Mouse (Mus musculus) telencephalon, adult 2 months (tissue): Measurements from ENCODE around the gene Tgoln1.

ENCODE experiments used
- DNase-seq: peaks from one replicate; pipeline ENCODE4 v3.0.0-alpha.2; 2011; ENCODE audit warnings: low read depth, low spot score

Gene Tgoln1

GRCm38 (mm10) chr6:72597083-72597874, 19.5 kb downstream of the Tgoln1 start:
- DNase-seq, result peak; percentile 4

GRCm38 (mm10) chr6:72593914-72594313, 22.9 kb downstream of the Tgoln1 start:
- no peak for DNase-seq

- no peak for DNase-seq
These were observed 23.6 kb downstream of the Tgoln1 start for GRCm38 (mm10) chr6:72593011-72593803.

- DNase-seq, result no peak
These were observed 26.7 kb downstream of the Tgoln1 start for GRCm38 (mm10) chr6:72590111-72590510.

GRCm38 (mm10) chr6:72588307-72588706, 28.5 kb downstream of the Tgoln1 start:
- no peak for DNase-seq

GRCm38 (mm10) chr6:72586701-72587100, 30.1 kb downstream of the Tgoln1 start:
- DNase-seq, result no peak

- no peak for DNase-seq
These were observed 32.6 kb downstream of the Tgoln1 start for GRCm38 (mm10) chr6:72584154-72584553.

GRCm38 (mm10) chr6:72583211-72583839, 33.5 kb downstream of the Tgoln1 start:
- no peak for DNase-seq

- no peak for DNase-seq
These were observed 35.0 kb downstream of the Tgoln1 start for GRCm38 (mm10) chr6:72581625-72582382.

- no peak for DNase-seq
These were observed 40.8 kb downstream of the Tgoln1 start for GRCm38 (mm10) chr6:72576041-72576440.

GRCm38 (mm10) chr6:72571826-72572225, 45.0 kb downstream of the Tgoln1 start:
- DNase-seq, result no peak

- no peak for DNase-seq
These were observed 46.0 kb downstream of the Tgoln1 start for GRCm38 (mm10) chr6:72570644-72571397.

GRCm38 (mm10) chr6:72568736-72569135, 48.1 kb downstream of the Tgoln1 start:
- no peak for DNase-seq

- no peak for DNase-seq
These were observed 49.3 kb downstream of the Tgoln1 start for GRCm38 (mm10) chr6:72567508-72567907.

- peak; percentile 68 for DNase-seq
These were observed 50.8 kb downstream of the Tgoln1 start for GRCm38 (mm10) chr6:72566044-72566443.

GRCm38 (mm10) chr6:72565506-72565905, 51.3 kb downstream of the Tgoln1 start:
- DNase-seq, result no peak

- DNase-seq, result no peak
These were observed 53.9 kb downstream of the Tgoln1 start for GRCm38 (mm10) chr6:72562894-72563293.

- no peak for DNase-seq
These were observed 54.3 kb downstream of the Tgoln1 start for GRCm38 (mm10) chr6:72562486-72562885.

- DNase-seq, result no peak
These were observed 56.0 kb downstream of the Tgoln1 start for GRCm38 (mm10) chr6:72560801-72561200.
